Mouse (Mus musculus) lung, postnatal 0 days (tissue): Measurements from ENCODE around the gene Nfe2l3.

Experiments used
- CTCF ChIP-seq: IDR thresholded peaks from 2 replicates; pipeline ENCODE4 v1.5.1; 2016; ENCODE audit warnings: antibody characterized with exemption, mild to moderate bottlenecking
- EP300 ChIP-seq: IDR thresholded peaks from 2 replicates; pipeline ENCODE4 v1.6.1; 2016; ENCODE audit warnings: antibody characterized with exemption, mild to moderate bottlenecking, control low read depth

- TF ChIP-seq CTCF (no peak), EP300 (no peak)
These were observed 31.2 kb upstream of the Nfe2l3 start for GRCm38 (mm10) chr6:51401294-51401693.
